Mouse (Mus musculus) heart, embryonic 10.5 days (tissue): Measurements from ENCODE around the gene Rab11fip3. TPM values are rescaled to one million over a fixed set of nuclear protein-coding genes. Genes with fewer than 3 reads are reported as not detected.
A peak's percentile ranks its signal among the peaks of the same experiment; 100 is the strongest.

Experiments used
- DNase-seq: peaks from one replicate; pipeline ENCODE4 v3.0.0-alpha.2; 2017; ENCODE audit warnings: low spot score
- H3K27ac ChIP-seq: fragments of 300-500 bp; sonication (generic); 2 replicates; pipeline ENCODE4 v1.5.1; 2016; ENCODE audit warnings: mild to moderate bottlenecking
- H3K27me3 ChIP-seq: fragments of 300-500 bp; sonication (generic); 2 replicates; pipeline ENCODE4 v1.6.1; 2016; ENCODE audit warnings: mild to moderate bottlenecking; ENCODE audit not compliant: poor library complexity, insufficient read depth, severe bottlenecking
- H3K36me3 ChIP-seq: fragments of 300-500 bp; sonication (generic); 2 replicates; pipeline ENCODE4 v1.6.1; 2016; ENCODE audit warnings: mild to moderate bottlenecking, moderate library complexity
- H3K4me1 ChIP-seq: fragments of 300-500 bp; sonication (generic); 2 replicates; pipeline ENCODE4 v1.6.1; 2016; ENCODE audit warnings: mild to moderate bottlenecking
- H3K4me3 ChIP-seq: fragments of 300-500 bp; sonication (generic); 2 replicates; pipeline ENCODE4 v1.5.1; 2016; ENCODE audit warnings: mild to moderate bottlenecking, moderate library complexity
- H3K9me3 ChIP-seq: fragments of 300-500 bp; sonication (generic); 2 replicates; pipeline ENCODE4 v1.6.1; 2016; ENCODE audit warnings: mild to moderate bottlenecking, moderate library complexity
- WGBS: fragments of 180-500 bp; shearing (Covaris S2); methylation state at CpG from one replicate; pipeline ENCODE4 v1.1.7; 2016; 5-methylcytosine and 5-hydroxymethylcytosine counted together
- polyA plus RNA-seq: library from polyadenylated mRNA; unstranded; fragments of >200 nt; fragmentation: Nextera tagmentation; extraction: Ambion mirVana; gene quantifications from 2 replicates; pipeline ENCODE4 v1.2.1, GENCODE M21; 2016

The Rab11fip3 gene
- polyA plus RNA-seq, 1 experiment from 2014 or later = 16.6 TPM

DNA sequence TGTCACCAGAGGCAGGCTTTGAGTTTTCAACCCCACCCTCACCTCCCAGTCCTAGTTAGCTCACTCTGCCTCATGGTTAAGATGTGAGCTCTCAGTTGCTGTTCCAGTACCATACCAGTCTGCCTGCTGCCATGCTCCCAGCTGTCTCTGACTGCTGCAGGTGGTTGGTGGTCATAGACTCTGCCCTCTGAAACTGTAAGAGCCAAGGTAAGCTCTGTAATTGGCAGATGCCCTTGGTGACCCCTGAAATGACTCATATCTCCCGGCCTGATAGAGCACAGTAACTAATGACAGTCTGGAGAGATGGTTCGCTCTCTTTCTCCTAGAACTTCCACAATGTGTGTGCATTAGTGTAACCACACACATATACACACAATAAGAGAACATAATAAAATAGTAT lies 65.5 kb downstream of the Rab11fip3 start:
- H3K9me3 ChIP-seq = no peaks in the 10 kb centered on the region
- no peak overlapping the region for H3K27ac ChIP-seq
- peaks cover 20% of the 10 kb centered on the region for H3K4me1 ChIP-seq
- 82% methylated on average over 2 of the region's 2 CpGs for WGBS
- no peak for DNase-seq
- H3K4me3 ChIP-seq = no peak overlapping the region
- H3K36me3 ChIP-seq = peaks cover 40% of the 10 kb centered on the region
- no peaks in the 10 kb centered on the region for H3K27me3 ChIP-seq

- Histone ChIP-seq H3K4me3 (no peak overlapping the region), H3K36me3 (peaks cover 63% of the 10 kb centered on the region), H3K27me3 (no peaks in the 10 kb centered on the region), H3K9me3 (no peaks in the 10 kb centered on the region), H3K27ac (no peak overlapping the region), H3K4me1 (no peaks in the 10 kb centered on the region)
- DNase-seq = no peak
- WGBS = 89% methylated on average over 11 of the region's 11 CpGs
These were observed 70.9 kb downstream of the Rab11fip3 start for GRCm38 (mm10) chr17:25998425-25998824.

- H3K27me3 ChIP-seq = no peaks in the 10 kb centered on the region
- H3K9me3 ChIP-seq = no peaks in the 10 kb centered on the region
- no peaks in the 10 kb centered on the region for H3K4me1 ChIP-seq
- DNase-seq = no peak
- H3K4me3 ChIP-seq = no peak overlapping the region
- WGBS = 64% methylated on average over 3 of the region's 3 CpGs
- H3K27ac ChIP-seq = no peak overlapping the region
- peaks cover 84% of the 10 kb centered on the region for H3K36me3 ChIP-seq
These were observed 75.9 kb downstream of the Rab11fip3 start for GRCm38 (mm10) chr17:25993489-25993888.

GRCm38 (mm10) chr17:25992274-25992673 lies 77.1 kb downstream of the Rab11fip3 start:
- peaks cover 78% of the 10 kb centered on the region for H3K36me3 ChIP-seq
- H3K4me1 ChIP-seq = no peaks in the 10 kb centered on the region
- H3K27me3 ChIP-seq = no peaks in the 10 kb centered on the region
- H3K4me3 ChIP-seq = no peak overlapping the region
- H3K27ac ChIP-seq = no peak overlapping the region
- H3K9me3 ChIP-seq = no peaks in the 10 kb centered on the region
- WGBS = 96% methylated on average over 4 of the region's 4 CpGs
- no peak for DNase-seq

DNA sequence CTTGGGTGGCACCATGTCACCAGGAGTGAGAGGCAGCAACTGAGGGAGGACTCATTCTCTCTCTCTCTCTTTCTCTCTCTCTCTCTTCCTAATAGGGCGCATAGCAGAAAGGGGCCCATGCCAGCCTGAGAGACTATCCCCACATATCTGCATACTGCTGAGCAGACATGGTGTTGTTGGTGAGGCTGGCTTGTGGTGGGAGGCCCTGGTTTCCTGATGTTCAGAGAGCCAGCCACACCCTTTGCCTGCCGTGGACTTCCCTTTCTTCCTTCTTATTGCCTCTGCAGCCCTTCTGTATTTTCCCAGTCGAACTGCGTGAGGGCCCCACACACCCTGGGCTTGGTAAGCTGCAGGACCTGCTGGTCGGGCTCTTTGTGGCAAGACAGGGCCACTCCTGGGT lies 79.0 kb downstream of the Rab11fip3 start:
- whole genome bisulfite sequencing = 86% methylated on average over 5 of the region's 5 CpGs
- no peak for DNase-seq
- no peaks in the 10 kb centered on the region for H3K9me3 ChIP-seq
- H3K36me3 ChIP-seq = peaks cover 62% of the 10 kb centered on the region
- H3K27ac ChIP-seq = no peak overlapping the region
- no peak overlapping the region for H3K4me3 ChIP-seq
- no peaks in the 10 kb centered on the region for H3K4me1 ChIP-seq
- no peaks in the 10 kb centered on the region for H3K27me3 ChIP-seq

- peak; percentile 97 for DNase-seq
- WGBS = under 1% methylated on average over 91 of the region's 91 CpGs
- Histone ChIP-seq H3K9me3 (no peaks in the 10 kb centered on the region), H3K27me3 (no peaks in the 10 kb centered on the region), H3K4me1 (peaks cover 26% of the 10 kb centered on the region), H3K4me3 (peak within 1 kb of the TSS; percentile 84), H3K36me3 (peaks cover 26% of the 10 kb centered on the region), H3K27ac (peak within 1 kb of the TSS; percentile 92)
These were observed 83.8 kb downstream of the Rab11fip3 start, which contains the start of gene Capn15 for GRCm38 (mm10) chr17:25985306-25986294. Gene Capn15 (minus strand): TSS chr17:25985796.

- Histone ChIP-seq H3K27me3 (no peaks in the 10 kb centered on the region), H3K36me3 (peaks cover 18% of the 10 kb centered on the region), H3K4me1 (peaks cover 35% of the 10 kb centered on the region), H3K9me3 (no peaks in the 10 kb centered on the region), H3K27ac (peak overlapping the region; percentile 92), H3K4me3 (peak overlapping the region; percentile 84)
- 15% methylated on average over 17 of the region's 17 CpGs for WGBS
- DNase-seq = no peak
These were observed 84.6 kb downstream of the Rab11fip3 start for GRCm38 (mm10) chr17:25984556-25985305.

DNA sequence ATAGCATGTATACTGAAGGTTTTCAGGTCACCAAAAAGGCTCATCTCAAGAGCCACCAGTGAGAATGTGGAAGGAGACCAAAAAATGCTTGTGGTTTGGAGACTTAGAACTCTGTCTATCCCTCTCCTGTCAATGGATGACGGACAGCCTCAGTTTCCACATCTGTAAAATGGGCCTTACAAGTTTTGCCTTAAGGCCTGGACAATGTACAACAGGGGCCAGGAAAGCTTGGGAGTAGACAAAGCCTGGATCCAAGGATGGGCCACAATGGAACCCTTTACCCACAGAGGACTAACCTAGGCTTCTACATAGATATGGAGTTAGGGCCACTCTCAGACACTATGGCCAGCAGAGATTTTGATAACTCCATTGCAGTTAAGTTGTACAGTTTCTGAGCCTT lies 85.3 kb downstream of the Rab11fip3 start:
- Histone ChIP-seq H3K27me3 (no peaks in the 10 kb centered on the region), H3K36me3 (peaks cover 13% of the 10 kb centered on the region; the same call in 1 of the 2 replicates), H3K4me1 (peaks cover 38% of the 10 kb centered on the region), H3K4me3 (peak overlapping the region; percentile 84), H3K9me3 (no peaks in the 10 kb centered on the region), H3K27ac (no peak overlapping the region)
- WGBS = 100% methylated on average over 1 of the region's 1 CpGs
- no peak for DNase-seq

DNA sequence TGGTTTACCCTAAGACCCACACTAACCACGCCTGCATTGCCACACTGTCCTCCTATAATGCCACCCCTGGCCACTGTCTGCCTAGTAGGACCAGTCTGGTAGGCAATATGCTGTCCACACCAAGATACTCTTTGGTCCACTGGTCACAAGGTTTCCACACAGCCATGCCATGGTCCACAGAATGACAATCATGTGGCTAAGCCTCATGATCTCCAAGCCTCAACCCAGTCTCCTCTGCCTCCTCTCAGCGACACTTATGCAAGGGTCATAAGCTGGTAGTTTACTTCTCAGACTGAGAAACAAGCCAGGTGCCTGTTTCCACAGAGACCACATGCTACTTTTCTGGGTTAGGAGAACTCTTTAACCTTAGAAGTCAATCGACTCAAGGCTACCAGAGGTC lies 86.4 kb downstream of the Rab11fip3 start:
- 88% methylated on average over 3 of the region's 3 CpGs for WGBS
- H3K4me3 ChIP-seq = no peak overlapping the region
- no peak for DNase-seq
- H3K36me3 ChIP-seq = peaks cover 8% of the 10 kb centered on the region; the same call in 1 of the 2 replicates
- no peaks in the 10 kb centered on the region for H3K27me3 ChIP-seq
- H3K4me1 ChIP-seq = peaks cover 38% of the 10 kb centered on the region
- no peak overlapping the region for H3K27ac ChIP-seq
- H3K9me3 ChIP-seq = no peaks in the 10 kb centered on the region

DNA sequence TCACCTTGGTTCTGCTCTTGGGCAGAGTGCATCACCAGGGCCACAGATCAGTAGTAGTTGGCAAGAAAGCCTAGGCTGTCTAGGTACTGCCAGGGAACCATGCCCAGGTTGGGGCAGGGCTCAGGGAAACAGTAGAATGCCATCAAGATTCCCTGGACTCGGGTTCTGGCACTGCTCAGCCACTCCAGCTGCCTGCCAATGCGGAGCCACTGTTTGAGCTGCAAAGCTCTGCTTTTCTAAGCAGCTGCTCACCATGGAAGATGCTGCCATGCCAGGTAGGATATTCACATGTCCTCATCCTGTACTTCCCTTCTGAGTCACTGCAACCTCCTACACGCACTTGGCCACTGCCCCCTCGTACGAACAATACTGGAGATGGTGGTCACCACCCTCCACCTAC lies 88.5 kb downstream of the Rab11fip3 start:
- no peaks in the 10 kb centered on the region for H3K9me3 ChIP-seq
- no peak overlapping the region for H3K4me3 ChIP-seq
- H3K27ac ChIP-seq = no peak overlapping the region
- H3K36me3 ChIP-seq = peaks cover 8% of the 10 kb centered on the region; the same call in 1 of the 2 replicates
- H3K27me3 ChIP-seq = no peaks in the 10 kb centered on the region
- peaks cover 38% of the 10 kb centered on the region for H3K4me1 ChIP-seq
- no peak for DNase-seq
- WGBS = 83% methylated on average over 5 of the region's 5 CpGs

DNA sequence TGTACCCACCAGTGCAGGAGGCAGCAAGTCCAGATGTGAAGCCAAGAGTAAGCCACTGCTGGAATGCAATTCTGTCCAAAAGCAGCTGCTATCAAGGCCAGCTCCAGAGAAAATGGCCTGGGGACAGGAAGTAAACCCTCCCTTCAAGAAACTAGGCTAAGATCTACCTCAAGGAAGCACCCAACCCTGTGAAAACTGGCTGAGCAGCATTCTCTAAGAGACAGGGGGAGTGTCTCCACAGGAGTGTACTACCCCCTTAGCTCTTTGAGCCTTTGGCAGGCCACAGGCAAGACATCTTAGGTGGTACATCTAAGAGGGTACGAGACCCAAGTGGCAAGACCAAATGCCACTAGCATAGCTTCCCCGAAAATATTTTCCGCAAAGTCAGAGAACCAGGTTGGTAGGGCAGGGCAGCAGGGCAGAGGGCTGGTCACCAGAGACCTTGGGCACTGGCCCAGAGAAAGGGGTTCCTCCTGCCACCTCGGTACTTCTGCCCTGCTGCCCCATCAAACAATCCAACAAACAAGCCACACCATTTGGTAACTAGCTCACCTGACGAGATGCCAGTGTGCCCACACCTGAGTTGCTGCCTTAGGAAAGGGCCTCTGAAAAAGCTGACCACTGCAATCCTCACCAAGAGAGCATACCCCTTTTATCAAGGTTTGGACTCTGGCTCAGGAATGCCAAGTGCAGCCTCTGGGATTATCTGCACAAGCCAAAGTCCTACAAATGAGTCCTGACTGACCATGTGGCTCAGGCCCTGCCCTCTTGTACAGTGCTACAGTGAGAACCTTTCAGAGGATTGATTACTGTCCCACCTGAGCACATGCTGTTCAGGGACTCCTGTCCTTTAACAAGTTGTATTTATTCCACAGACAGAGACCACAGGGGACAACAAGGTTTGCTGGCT lies 89.3 kb downstream of the Rab11fip3 start:
- DNase-seq = no peak
- Histone ChIP-seq H3K27ac (no peak overlapping the region), H3K36me3 (peaks cover 9% of the 10 kb centered on the region; the same call in 1 of the 2 replicates), H3K9me3 (no peaks in the 10 kb centered on the region), H3K4me3 (no peak overlapping the region), H3K27me3 (no peaks in the 10 kb centered on the region), H3K4me1 (peaks cover 38% of the 10 kb centered on the region)
- WGBS = 87% methylated on average over 5 of the region's 5 CpGs
